Comparison of ENCODE assay signal across 17 mouse cellular contexts in the genomic region with DNA sequence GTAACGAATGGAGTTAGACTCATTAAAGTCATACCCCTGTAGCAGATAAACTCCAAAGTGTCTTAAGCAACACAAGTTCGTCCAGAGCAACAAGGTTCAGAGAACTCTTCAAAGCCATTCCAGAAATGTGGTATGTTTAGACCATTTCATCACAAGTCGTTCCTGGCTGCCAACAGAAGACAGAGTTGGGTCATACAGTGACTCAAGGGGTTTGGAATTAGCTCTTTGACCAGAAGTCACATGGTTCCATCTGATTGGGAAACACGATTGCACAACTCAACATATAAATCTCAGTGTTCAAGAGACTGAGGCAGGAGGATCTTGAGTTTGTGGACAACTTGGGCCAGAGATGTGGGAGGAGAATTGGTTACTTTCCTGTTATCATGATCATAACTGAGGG. TPM values are rescaled to one million over a fixed set of nuclear protein-coding genes. Genes with fewer than 3 reads are reported as not detected.
DNase-seq lines count a peak whose midpoint lies in the region; ATAC-seq and TF ChIP-seq lines count a peak whose summit lies in the region.
"Had no signal": no experiment of that assay in that cellular context is flagged by ENCODE, and none has a peak within 500 bp of the region (broad histone marks: within the 10 kb centered on the region; RNA-seq: fewer than 3 reads in every experiment).

No protein-coding gene starts in this region.

- TF ChIP-seq CTCF in embryonic fibroblast, embryonic 13.5 days (IDR thresholded peaks at IDR 0.05; ENCODE audit: borderline replicate concordance, insufficient read depth, low read length): no peak

- H3K9me3 ChIP-seq in intestine, embryonic 14.5 days (ENCODE audit: control insufficient read depth, low read length): no peaks in the 10 kb centered on the region
- H3K9me3 ChIP-seq in intestine, embryonic 16.5 days (ENCODE audit: control insufficient read depth, low read length): no peaks in the 10 kb centered on the region
- H3K9me3 ChIP-seq: limb, embryonic 10.5 days had no signal

- H3K4me3 ChIP-seq in intestine, embryonic 14.5 days (ENCODE audit: low read depth, low read length): no peak overlapping the region
- no peak overlapping the region for H3K4me3 ChIP-seq in intestine, embryonic 16.5 days (ENCODE audit: low read length)
- no peak overlapping the region for H3K4me3 ChIP-seq in embryonic fibroblast, embryonic 13.5 days (ENCODE audit: insufficient read depth, low read length)
- H3K4me3 ChIP-seq: erythroblast, embryonic 14.5 days; limb, embryonic 10.5 days had no signal

- TF ChIP-seq POLR2A in embryonic fibroblast, embryonic 13.5 days (IDR thresholded peaks at IDR 0.05; ENCODE audit: low read depth, low read length): no peak

- no peak for ATAC-seq in intestine, embryonic 14.5 days (replicated peaks; ENCODE audit: low FRiP score, low TSS enrichment, low read depth)
- no peak for ATAC-seq in intestine, embryonic 16.5 days
- peak; percentile 61 for ATAC-seq in megakaryocyte progenitor cell, adult 5-6 weeks (replicated peaks; ENCODE audit: poor library complexity)
- ATAC-seq: inflammation-experienced regulatory T-cells, adult 6 months had no signal

- no peaks in the 10 kb centered on the region for H3K36me3 ChIP-seq in intestine, embryonic 14.5 days (ENCODE audit: control insufficient read depth, insufficient read depth, low read length)
- H3K36me3 ChIP-seq in intestine, embryonic 16.5 days (ENCODE audit: control insufficient read depth, insufficient read depth, low read length): no peaks in the 10 kb centered on the region
- H3K36me3 ChIP-seq: limb, embryonic 10.5 days had no signal

- peaks cover 7% of the 10 kb centered on the region; the same call in 1 of the 2 replicates for H3K4me1 ChIP-seq in intestine, embryonic 14.5 days (replicated peaks; ENCODE audit: control insufficient read depth, insufficient read depth, low read length)
- H3K4me1 ChIP-seq in intestine, embryonic 16.5 days (ENCODE audit: control insufficient read depth, insufficient read depth, low read length): peaks cover 6% of the 10 kb centered on the region; the same call in 1 of the 2 replicates
- H3K4me1 ChIP-seq in embryonic fibroblast, embryonic 13.5 days (ENCODE audit: control insufficient read depth, insufficient read depth, low read length): peaks cover 7% of the 10 kb centered on the region; the same call in 1 of the 2 replicates
- H3K4me1 ChIP-seq: limb, embryonic 10.5 days had no signal

- no peak overlapping the region for H3K4me2 ChIP-seq in intestine, embryonic 14.5 days (ENCODE audit: low read length)
- no peak overlapping the region for H3K4me2 ChIP-seq in intestine, embryonic 16.5 days (ENCODE audit: low read depth, low read length)
- H3K4me2 ChIP-seq: midbrain, embryonic 11.5 days had no signal

- no peaks in the 10 kb centered on the region for H3K27me3 ChIP-seq in intestine, embryonic 14.5 days (replicated peaks; ENCODE audit: control insufficient read depth, insufficient read depth, low read length)
- no peaks in the 10 kb centered on the region for H3K27me3 ChIP-seq in intestine, embryonic 16.5 days (replicated peaks; ENCODE audit: control insufficient read depth, insufficient read depth, low read length)
- H3K27me3 ChIP-seq: CH12.LX had no signal

- WGBS in intestine, embryonic 14.5 days: 68% methylated on average over 4 of the region's 4 CpGs
- 68% methylated on average over 4 of the region's 4 CpGs for WGBS in intestine, embryonic 16.5 days

- H3K9ac ChIP-seq in intestine, embryonic 14.5 days (ENCODE audit: low read length): no peak overlapping the region
- H3K9ac ChIP-seq in intestine, embryonic 16.5 days (ENCODE audit: low read depth, low read length): no peak overlapping the region

- H3K27ac ChIP-seq in intestine, embryonic 14.5 days (ENCODE audit: low read depth): no peak overlapping the region
- H3K27ac ChIP-seq in intestine, embryonic 16.5 days (ENCODE audit: low read length): no peak overlapping the region
- H3K27ac ChIP-seq in embryonic fibroblast, embryonic 13.5 days (ENCODE audit: insufficient read depth, low read length): peak overlapping the region; percentile 37; the same call in 1 of the 2 replicates
- H3K27ac ChIP-seq: limb, embryonic 10.5 days had no signal

- peak; percentile 28 for DNase-seq in intestine, embryonic 14.5 days (ENCODE audit: low spot score)
- peak; percentile 62 for DNase-seq in Muller cell, postnatal 12 days (ENCODE audit: inconsistent ontology term)
- DNase-seq in MN1 (ENCODE audit: low spot score): no peak
- DNase-seq in embryo, embryonic 9.5 days (ENCODE audit: extremely low spot score): no peak
- DNase-seq: cerebellum, adult 11-12 months; embryo, embryonic 11 days; heart, postnatal 4 days; kidney, postnatal 14 days; right cerebral cortex, adult 18-20 months had no signal

RNA-seq across cellular contexts. Expression of gene Lamc1, which starts 18.4 kb away (rescaled TPM):
- polyA plus RNA-seq in intestine, embryonic 14.5 days (2014; fragmentation: Nextera tagmentation; extraction: Ambion mirVana): 104 and 112 TPM in 2 replicates
- polyA plus RNA-seq in intestine, embryonic 16.5 days (2015; fragmentation: Nextera tagmentation; extraction: Ambion mirVana): 37.1 and 44.0 TPM in 2 replicates
- polyA plus RNA-seq in embryonic fibroblast, embryonic 13.5 days (2011; ENCODE audit: insufficient read length, low read depth, missing spikeins): 164 and 190 TPM in 2 replicates
- 2.6 and 4.4 TPM in 2 replicates for total RNA-seq in megakaryocyte progenitor cell, adult 5-6 weeks (2015)
- 2.2 and 2.9 TPM in 2 replicates for total RNA-seq in megakaryocyte progenitor cell, adult 5-6 weeks (2017)

Comparison
In these comparisons a context has a peak if more than half of its experiments do, and no peak if none do; other contexts are left out.
1. DNase-seq: peak in intestine, embryonic 14.5 days (single experiment) and Muller cell, postnatal 12 days (single experiment); none in MN1 (single experiment) and embryo, embryonic 9.5 days (single experiment).